In genomic region chr8:116771797-116772343, GRCm38 (mm10) we compare ENCODE assay signal across 9 mouse cellular contexts. TPM values are rescaled to one million over a fixed set of nuclear protein-coding genes. Genes with fewer than 3 reads are reported as not detected.
DNase-seq lines count a peak whose midpoint lies in the region; ATAC-seq and TF ChIP-seq lines count a peak whose summit lies in the region.
"Had no signal": no experiment of that assay in that cellular context is flagged by ENCODE, and none has a peak within 500 bp of the region (broad histone marks: within the 10 kb centered on the region; RNA-seq: fewer than 3 reads in every experiment).

No protein-coding gene starts in this region.

- in situ Hi-C loops in CH12.LX (cut with MboI; ENCODE audit: low pct_ligation_motif_present, low pct_unique_long_range_greater_than_20kb, low sequenced_read_pairs) = no loop called here

- peak; percentile 39 for TF ChIP-seq RAD21 in CH12.LX (IDR thresholded peaks at IDR 0.05; ENCODE audit: low read depth, low read length)

- H3K79me2 ChIP-seq in CH12.LX (replicated peaks; ENCODE audit: control insufficient read depth, extremely low read depth, insufficient read depth, poor library complexity, severe bottlenecking) = no peaks in the 10 kb centered on the region

- peak; percentile 43 to 61; a peak in 3 of 4 replicates for TF ChIP-seq CTCF in CH12.LX (conservative IDR thresholded peaks at IDR 0.05 in 1 of 2, IDR thresholded peaks at IDR 0.05 in 1 of 2; ENCODE audit: low read depth in 2 of 2, low read length in 2 of 2)
- TF ChIP-seq CTCF in kidney, postnatal 0 days (IDR thresholded peaks at IDR 0.05; ENCODE audit: low read depth) = peak; percentile 71

- no peak overlapping the region for H3K27ac ChIP-seq in hindbrain, embryonic 11.5 days (ENCODE audit: low read depth, low read length)
- no peak overlapping the region for H3K27ac ChIP-seq in hindbrain, embryonic 10.5 days
- no peak overlapping the region for H3K27ac ChIP-seq in CH12.LX (ENCODE audit: insufficient read depth, low read depth)
- H3K27ac ChIP-seq in kidney, postnatal 0 days = 0 out of 2 replicates have a peak overlapping the region, but pooled peaks have one; percentile 44
- H3K27ac ChIP-seq: midbrain, embryonic 10.5 days had no signal

- no peaks in the 10 kb centered on the region for H3K27me3 ChIP-seq in hindbrain, embryonic 11.5 days (ENCODE audit: control insufficient read depth, insufficient read depth, low read length)
- H3K27me3 ChIP-seq in hindbrain, embryonic 10.5 days (ENCODE audit: insufficient read depth, poor library complexity, severe bottlenecking) = no peaks in the 10 kb centered on the region
- H3K27me3 ChIP-seq in CH12.LX (replicated peaks) = no peaks in the 10 kb centered on the region
- H3K27me3 ChIP-seq in kidney, postnatal 0 days (ENCODE audit: insufficient read depth, low read length) = no peaks in the 10 kb centered on the region

- TF ChIP-seq POLR2A in CH12.LX (IDR thresholded peaks at IDR 0.05; ENCODE audit: low read depth, low read length) = no peak

- no peak for TF ChIP-seq EP300 in CH12.LX (IDR thresholded peaks at IDR 0.05; ENCODE audit: low read length)

- no peaks in the 10 kb centered on the region for H3K9me3 ChIP-seq in hindbrain, embryonic 11.5 days (ENCODE audit: control insufficient read depth, low read length)
- no peaks in the 10 kb centered on the region for H3K9me3 ChIP-seq in hindbrain, embryonic 10.5 days
- no peaks in the 10 kb centered on the region for H3K9me3 ChIP-seq in CH12.LX (replicated peaks; ENCODE audit: low read length)
- no peaks in the 10 kb centered on the region for H3K9me3 ChIP-seq in kidney, postnatal 0 days (replicated peaks; ENCODE audit: low read length)
- H3K9me3 ChIP-seq: midbrain, embryonic 10.5 days had no signal

- H3K36me3 ChIP-seq in hindbrain, embryonic 11.5 days (ENCODE audit: control insufficient read depth, insufficient read depth, low read length) = no peaks in the 10 kb centered on the region
- no peaks in the 10 kb centered on the region for H3K36me3 ChIP-seq in hindbrain, embryonic 10.5 days
- H3K36me3 ChIP-seq in CH12.LX (replicated peaks in 1 of 2; ENCODE audit: control insufficient read depth in 1 of 2, insufficient read depth in 1 of 2, low read length in 1 of 2) = no peaks in the 10 kb centered on the region
- no peaks in the 10 kb centered on the region for H3K36me3 ChIP-seq in kidney, postnatal 0 days (ENCODE audit: insufficient read depth, low read length)
- H3K36me3 ChIP-seq: midbrain, embryonic 10.5 days had no signal

- H3K9ac ChIP-seq in hindbrain, embryonic 11.5 days (ENCODE audit: low read depth, low read length) = no peak overlapping the region
- H3K9ac ChIP-seq in CH12.LX (ENCODE audit: insufficient read depth, low read depth) = no peak overlapping the region
- no peak overlapping the region for H3K9ac ChIP-seq in kidney, postnatal 0 days (ENCODE audit: low read depth, low read length)

- no peak overlapping the region for H3K4me2 ChIP-seq in hindbrain, embryonic 11.5 days (replicated peaks; ENCODE audit: low read depth, low read length)
- H3K4me2 ChIP-seq in CH12.LX (ENCODE audit: insufficient read depth, low read depth, poor library complexity, severe bottlenecking) = no peak overlapping the region
- no peak overlapping the region for H3K4me2 ChIP-seq in kidney, postnatal 0 days (ENCODE audit: low read length)

- H3K4me1 ChIP-seq in hindbrain, embryonic 11.5 days (replicated peaks; ENCODE audit: control insufficient read depth, insufficient read depth, low read length) = no peaks in the 10 kb centered on the region
- H3K4me1 ChIP-seq in hindbrain, embryonic 10.5 days (replicated peaks) = no peaks in the 10 kb centered on the region
- no peaks in the 10 kb centered on the region for H3K4me1 ChIP-seq in CH12.LX (ENCODE audit: control insufficient read depth in 1 of 2, insufficient read depth in 2 of 2)
- H3K4me1 ChIP-seq in kidney, postnatal 0 days (replicated peaks; ENCODE audit: insufficient read depth, low read length) = no peaks in the 10 kb centered on the region
- H3K4me1 ChIP-seq: midbrain, embryonic 10.5 days had no signal

- dilution Hi-C loops in CH12.LX (cut with MboI; ENCODE audit: extremely low pct_ligation_motif_present, extremely low pct_unique_long_range_greater_than_20kb, low sequenced_read_pairs) = no loop called here

- H3K4me3 ChIP-seq in hindbrain, embryonic 11.5 days (ENCODE audit: low read depth, low read length) = no peak overlapping the region
- H3K4me3 ChIP-seq in hindbrain, embryonic 10.5 days = no peak overlapping the region
- no peak overlapping the region for H3K4me3 ChIP-seq in CH12.LX (replicated peaks in 1 of 3; ENCODE audit: low read depth in 2 of 3, low read length in 2 of 3, poor library complexity in 1 of 3)
- H3K4me3 ChIP-seq in kidney, postnatal 0 days (replicated peaks; ENCODE audit: low read depth, low read length) = no peak overlapping the region
- H3K4me3 ChIP-seq: midbrain, embryonic 10.5 days had no signal

- WGBS in hindbrain, embryonic 11.5 days = 84% methylated on average over 7 of the region's 7 CpGs
- 73% methylated on average over 7 of the region's 7 CpGs for WGBS in hindbrain, embryonic 10.5 days
- WGBS in kidney, postnatal 0 days = 38% methylated on average over 7 of the region's 7 CpGs

- DNase-seq in hindbrain, embryonic 11.5 days (ENCODE audit: low spot score) = peak; percentile 1
- no peak for DNase-seq in hindbrain, embryonic 10.5 days (ENCODE audit: low spot score)
- peak; percentile 31 for DNase-seq in CH12.LX (ENCODE audit: extremely low read depth)
- peak; percentile 86 for DNase-seq in R1 (ENCODE audit: low read depth, low spot score)
- peak; percentile 74 for DNase-seq in kidney, postnatal 0 days (ENCODE audit: low spot score)
- DNase-seq in urinary bladder, postnatal 4 days (ENCODE audit: low spot score in 2 of 2) = no peak
- DNase-seq in gastrocnemius, adult 18-20 months (ENCODE audit: low spot score) = no peak
- no peak for DNase-seq in right cerebral cortex, postnatal 36 days (ENCODE audit: low spot score in 2 of 2)

- ATAC-seq in hindbrain, embryonic 11.5 days (ENCODE audit: low FRiP score) = no peak
- no peak; the same call in 1 of the 2 replicates for ATAC-seq in kidney, postnatal 0 days (replicated peaks; ENCODE audit: low FRiP score, low read depth)

TF ChIP-seq in CH12.LX, 34 proteins besides CTCF, POLR2A, EP300 and RAD21:
- TF ChIP-seq SMC3 (IDR thresholded peaks at IDR 0.05; ENCODE audit: low read depth, low read length) (peak; percentile 58), NELFE (IDR thresholded peaks at IDR 0.05; ENCODE audit: low read depth, low read length) (no peak), TCF12 (IDR thresholded peaks at IDR 0.05; ENCODE audit: low read depth, low read length) (no peak), MAZ (IDR thresholded peaks at IDR 0.05; ENCODE audit: low read depth, low read length) (no peak), MXI1 (IDR thresholded peaks at IDR 0.05; ENCODE audit: low read depth, low read length) (no peak), ZC3H11A (IDR thresholded peaks at IDR 0.05; ENCODE audit: low read depth, low read length) (no peak), SIN3A (IDR thresholded peaks at IDR 0.05; ENCODE audit: low read length) (no peak), BHLHE40 (IDR thresholded peaks at IDR 0.05; ENCODE audit: low read depth, low read length) (no peak)

RNA-seq across cellular contexts. Expression of gene Cdyl2, which starts 39.1 kb away (rescaled TPM):
- polyA plus RNA-seq in hindbrain, embryonic 11.5 days (2014; fragmentation: Nextera tagmentation; extraction: Ambion mirVana) = 6.0 and 6.4 TPM in 2 replicates
- polyA plus RNA-seq in hindbrain, embryonic 10.5 days (2016; fragmentation: Nextera tagmentation; extraction: Ambion mirVana) = 5.9 and 7.4 TPM in 2 replicates
- total RNA-seq in CH12.LX (2012; rRNA removed) (6.7 and 9.4 TPM in 2 replicates), CH12.LX (2014; rRNA removed) (3.4 and 4.4 TPM in 2 replicates)
- polyA plus RNA-seq in CH12.LX (2012; ENCODE audit: insufficient read length, low read depth) = 6.5 and 6.9 TPM in 2 replicates
- 8.8 and 10.3 TPM in 2 replicates for polyA plus RNA-seq in kidney, postnatal 0 days (2015; fragmentation: Nextera tagmentation; extraction: Ambion mirVana)
- total RNA-seq in gastrocnemius, adult 18-20 months (2021) = 1 to 10 TPM; 2.9 to 3.7 TPM

Comparison
In these comparisons a context has a peak if more than half of its experiments do, and no peak if none do; other contexts are left out.
1. DNase-seq: peak in hindbrain, embryonic 11.5 days (single experiment), CH12.LX (single experiment), R1 (single experiment) and kidney, postnatal 0 days (single experiment); none in hindbrain, embryonic 10.5 days (single experiment), urinary bladder, postnatal 4 days (0 of 2), gastrocnemius, adult 18-20 months (single experiment) and right cerebral cortex, postnatal 36 days (0 of 2).